Mouse (Mus musculus) bone marrow macrophage, adult 2 months (primary cell): ENCODE measurements around the gene Tubb4a.

Source experiments
- CTCF ChIP-seq: IDR thresholded peaks from 2 replicates; pipeline ENCODE4 v1.5.1; 2012; ENCODE audit warnings: low read depth, mild to moderate bottlenecking, low read length, moderate library complexity
- POLR2A ChIP-seq: IDR thresholded peaks from 2 replicates; pipeline ENCODE4 v1.6.1; 2012; ENCODE audit warnings: mild to moderate bottlenecking, low read depth, low read length, borderline replicate concordance

- TF ChIP-seq CTCF (no peak), POLR2A (no peak)
Measured at GRCm38 (mm10) chr17:57108666-57109171, 21.1 kb upstream of the Tubb4a start.
